Comparison of ENCODE assay signal across 13 mouse cellular contexts in genomic region chr13:54959842-54960241, GRCm38 (mm10). TPM values are rescaled to one million over a fixed set of nuclear protein-coding genes. Genes with fewer than 3 reads are reported as not detected.
DNase-seq lines count a peak whose midpoint lies in the region; ATAC-seq and TF ChIP-seq lines count a peak whose summit lies in the region.
"Had no signal": no experiment of that assay in that cellular context is flagged by ENCODE, and none has a peak within 500 bp of the region (broad histone marks: within the 10 kb centered on the region; RNA-seq: fewer than 3 reads in every experiment).

No protein-coding gene starts in this region.

- WGBS in neural tube, embryonic 12.5 days = 37% methylated on average over 6 of the region's 6 CpGs
- WGBS in hindbrain, embryonic 15.5 days = 38% methylated on average over 6 of the region's 6 CpGs
- 43% methylated on average over 6 of the region's 6 CpGs for WGBS in heart, embryonic 10.5 days
- WGBS in embryonic facial prominence, embryonic 10.5 days = 51% methylated on average over 6 of the region's 6 CpGs

- no peak for TF ChIP-seq CTCF in layer of hippocampus, adult 2 months (conservative IDR thresholded peaks at IDR 0.05)

- peak overlapping the region; percentile 16 for H3K4me2 ChIP-seq in neural tube, embryonic 12.5 days (replicated peaks)
- no peak overlapping the region for H3K4me2 ChIP-seq in hindbrain, embryonic 15.5 days
- H3K4me2 ChIP-seq: forebrain, embryonic 15.5 days had no signal

- H3K9me3 ChIP-seq in neural tube, embryonic 12.5 days = no peaks in the 10 kb centered on the region
- no peaks in the 10 kb centered on the region for H3K9me3 ChIP-seq in hindbrain, embryonic 15.5 days
- no peaks in the 10 kb centered on the region for H3K9me3 ChIP-seq in heart, embryonic 10.5 days
- no peaks in the 10 kb centered on the region for H3K9me3 ChIP-seq in embryonic facial prominence, embryonic 10.5 days
- H3K9me3 ChIP-seq: forebrain, embryonic 15.5 days had no signal

- peaks cover 33% of the 10 kb centered on the region for H3K4me1 ChIP-seq in neural tube, embryonic 12.5 days
- peaks cover 52% of the 10 kb centered on the region for H3K4me1 ChIP-seq in hindbrain, embryonic 15.5 days (replicated peaks)
- H3K4me1 ChIP-seq in heart, embryonic 10.5 days = peaks cover 21% of the 10 kb centered on the region
- H3K4me1 ChIP-seq in embryonic facial prominence, embryonic 10.5 days = peaks cover 71% of the 10 kb centered on the region

- H3K4me3 ChIP-seq in layer of hippocampus, adult 2 months = no peak overlapping the region
- H3K4me3 ChIP-seq in neural tube, embryonic 12.5 days = no peak overlapping the region
- H3K4me3 ChIP-seq in hindbrain, embryonic 15.5 days = no peak overlapping the region
- no peak overlapping the region for H3K4me3 ChIP-seq in heart, embryonic 10.5 days
- no peak overlapping the region for H3K4me3 ChIP-seq in embryonic facial prominence, embryonic 10.5 days
- H3K4me3 ChIP-seq: forebrain, embryonic 15.5 days had no signal

- H3K27me3 ChIP-seq in neural tube, embryonic 12.5 days (replicated peaks) = peaks cover 22% of the 10 kb centered on the region
- peaks cover 5% of the 10 kb centered on the region; the same call in 1 of the 2 replicates for H3K27me3 ChIP-seq in hindbrain, embryonic 15.5 days
- H3K27me3 ChIP-seq in heart, embryonic 10.5 days (ENCODE audit: insufficient read depth, poor library complexity, severe bottlenecking) = peaks cover 74% of the 10 kb centered on the region
- H3K27me3 ChIP-seq in embryonic facial prominence, embryonic 10.5 days (replicated peaks; ENCODE audit: low read depth, poor library complexity, severe bottlenecking) = peaks cover 80% of the 10 kb centered on the region
- H3K27me3 ChIP-seq: forebrain, embryonic 15.5 days had no signal

- H3K36me3 ChIP-seq in neural tube, embryonic 12.5 days = no peaks in the 10 kb centered on the region
- H3K36me3 ChIP-seq in hindbrain, embryonic 15.5 days = no peaks in the 10 kb centered on the region
- H3K36me3 ChIP-seq in heart, embryonic 10.5 days = no peaks in the 10 kb centered on the region
- H3K36me3 ChIP-seq in embryonic facial prominence, embryonic 10.5 days (replicated peaks) = no peaks in the 10 kb centered on the region
- H3K36me3 ChIP-seq: forebrain, embryonic 15.5 days had no signal

- peak overlapping the region; percentile 87; the same call in 1 of the 2 replicates for H3K27ac ChIP-seq in layer of hippocampus, adult 2 months
- 0 out of 2 replicates have a peak overlapping the region, but pooled peaks have one; percentile 5 for H3K27ac ChIP-seq in neural tube, embryonic 12.5 days
- peak overlapping the region; percentile 21 for H3K27ac ChIP-seq in hindbrain, embryonic 15.5 days (replicated peaks)
- no peak overlapping the region for H3K27ac ChIP-seq in heart, embryonic 10.5 days
- no peak overlapping the region for H3K27ac ChIP-seq in embryonic facial prominence, embryonic 10.5 days (replicated peaks)
- H3K27ac ChIP-seq: forebrain, embryonic 15.5 days had no signal

- no peak for ATAC-seq in neural tube, embryonic 12.5 days (ENCODE audit: low FRiP score, low read depth)
- no peak for ATAC-seq in hindbrain, embryonic 15.5 days (ENCODE audit: low FRiP score, low read depth)
- ATAC-seq: forebrain, embryonic 15.5 days; lung, postnatal 0 days had no signal

- no peak for DNase-seq in layer of hippocampus, adult 2 months (ENCODE audit: low spot score in 2 of 2)
- DNase-seq in layer of hippocampus, adult 9-11 months = no peak
- DNase-seq in neural tube, embryonic 10.5 days (ENCODE audit: extremely low spot score, low spot score) = no peak
- no peak for DNase-seq in heart, embryonic 10.5 days (ENCODE audit: low spot score)
- DNase-seq in embryonic facial prominence, embryonic 10.5 days (ENCODE audit: low spot score) = no peak
- DNase-seq: adrenal gland, adult 2 months; gastrocnemius, postnatal 36 days; kidney, adult 18-20 months; kidney, postnatal 10 days had no signal

- H3K9ac ChIP-seq in neural tube, embryonic 12.5 days = no peak overlapping the region
- no peak overlapping the region for H3K9ac ChIP-seq in hindbrain, embryonic 15.5 days
- H3K9ac ChIP-seq: forebrain, embryonic 15.5 days had no signal

RNA-seq across cellular contexts. Expression of gene Unc5a, which starts 10.6 kb away (rescaled TPM):
- 100 to 1,000 TPM; 146 to 148 TPM for total RNA-seq in layer of hippocampus, adult 2 months (2021)
- 5.9 and 7.7 TPM in 2 replicates for polyA plus RNA-seq in neural tube, embryonic 12.5 days (2016; fragmentation: Nextera tagmentation; extraction: Ambion mirVana)
- 13.2 and 16.0 TPM in 2 replicates for polyA plus RNA-seq in hindbrain, embryonic 15.5 days (2015; fragmentation: Nextera tagmentation; extraction: Ambion mirVana)
- 1.8 and 2.1 TPM in 2 replicates for polyA plus RNA-seq in heart, embryonic 10.5 days (2016; fragmentation: Nextera tagmentation; extraction: Ambion mirVana)
- 2.1 and 2.2 TPM in 2 replicates for polyA plus RNA-seq in embryonic facial prominence, embryonic 10.5 days (2016; fragmentation: Nextera tagmentation; extraction: Ambion mirVana)

Comparison
In these comparisons a context has a peak if more than half of its experiments do, and no peak if none do; other contexts are left out.
1. H3K27ac ChIP-seq: peak in layer of hippocampus, adult 2 months (single experiment), neural tube, embryonic 12.5 days (single experiment) and hindbrain, embryonic 15.5 days (single experiment); none in heart, embryonic 10.5 days (single experiment) and embryonic facial prominence, embryonic 10.5 days (single experiment).